Mouse (Mus musculus) liver, adult 2 months (tissue): ENCODE measurements around the gene Acsm5. TPM values are rescaled to one million over a fixed set of nuclear protein-coding genes. Genes with fewer than 3 reads are reported as not detected.

Experiments
- DNase-seq: peaks from one replicate; pipeline ENCODE4 v3.0.0-alpha.2; 2011; ENCODE audit warnings: low read depth, low spot score; ENCODE audit errors: extremely low read depth
- H3K27ac ChIP-seq: fragments of 200-500 bp; replicated peaks from 2 replicates; pipeline ENCODE4 v1.5.1; 2012; ENCODE audit warnings: low read depth, mild to moderate bottlenecking, control low read depth, inconsistent platforms, low read length; ENCODE audit not compliant: insufficient read depth
- H3K27me3 ChIP-seq: fragments of 200-500 bp; 2 replicates; pipeline ENCODE4 v1.6.1; 2012; ENCODE audit warnings: mild to moderate bottlenecking, moderate library complexity, low read length, inconsistent platforms; ENCODE audit not compliant: control insufficient read depth, insufficient read depth
- H3K36me3 ChIP-seq: fragments of 200-500 bp; 2 replicates; pipeline ENCODE4 v1.6.1; 2012; ENCODE audit warnings: low read length, inconsistent platforms; ENCODE audit not compliant: control insufficient read depth, insufficient read depth
- H3K4me1 ChIP-seq: fragments of 200-500 bp; 2 replicates; pipeline ENCODE4 v1.6.1; 2011; ENCODE audit warnings: low read length; ENCODE audit not compliant: control insufficient read depth, insufficient read depth
- H3K4me3 ChIP-seq: fragments of 200-500 bp; 2 replicates; pipeline ENCODE4 v1.5.1; 2011; ENCODE audit warnings: low read depth, mild to moderate bottlenecking, control low read depth, low read length, moderate library complexity; ENCODE audit not compliant: insufficient read depth
- H3K79me2 ChIP-seq: fragments of 200-500 bp; 2 replicates; pipeline ENCODE4 v1.6.1; 2012; ENCODE audit warnings: inconsistent platforms, mild to moderate bottlenecking, low read length, moderate library complexity; ENCODE audit not compliant: control insufficient read depth, insufficient read depth
- H3K9ac ChIP-seq: fragments of 200-500 bp; 2 replicates; pipeline ENCODE4 v1.6.1; 2012; ENCODE audit warnings: low read depth, mild to moderate bottlenecking, control low read depth, inconsistent platforms, low read length
- CTCF ChIP-seq: fragments of 200-500 bp; IDR thresholded peaks from 2 replicates; pipeline ENCODE4 v1.5.1; 2011; ENCODE audit warnings: low read depth, low read length, control low read depth
- POLR2A ChIP-seq: fragments of 200-500 bp; IDR thresholded peaks from 2 replicates; pipeline ENCODE4 v1.6.1; 2011; ENCODE audit warnings: low read length, control low read depth; ENCODE audit not compliant: insufficient read depth; ENCODE audit errors: extremely low read depth
- WGBS: fragments of 180-500 bp; shearing (Covaris S2); methylation state at CpG from one replicate; pipeline ENCODE4 v1.1.7; 2018; 5-methylcytosine and 5-hydroxymethylcytosine counted together
- polyA plus RNA-seq: library from polyadenylated mRNA; depleted of rRNA; stranded (reverse); fragments of >200 nt; gene quantifications from 2 replicates; pipeline ENCODE4 v1.2.3, GENCODE M21; 2012; rRNA removed
- total RNA-seq: library from RNA; depleted of rRNA; stranded (reverse); fragments of >200 nt; gene quantifications from 2 replicates; pipeline ENCODE4 v1.2.3, GENCODE M21; 2014; rRNA removed

The Acsm5 gene
- total RNA-seq (104 and 109 TPM in 2 replicates), polyA plus RNA-seq (86.9 and 127 TPM in 2 replicates)

DNA sequence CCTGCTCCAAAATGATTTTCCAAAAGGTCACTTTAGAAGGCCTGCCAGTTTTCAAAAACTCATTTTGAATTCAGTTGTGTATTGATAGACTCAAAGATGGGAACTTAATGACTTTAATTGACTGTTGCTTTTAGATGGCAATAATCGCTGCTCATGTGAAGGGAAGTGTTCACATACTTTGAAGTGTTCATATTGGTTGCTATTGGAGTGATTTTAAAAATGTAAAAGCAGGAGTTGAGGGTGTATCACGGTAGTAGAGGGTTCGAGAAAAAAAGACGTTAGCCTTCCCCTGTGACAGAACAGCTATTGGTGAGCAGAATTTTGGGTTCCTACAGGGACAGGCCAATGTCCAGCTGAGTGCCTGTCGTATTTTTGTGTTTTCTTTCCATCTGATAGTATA lies at the start of gene Acsm5:
Acsm5 (plus strand) TSS at position 301 of the 400 bp plus-strand sequence.
- no peak within 1 kb of the TSS for H3K27ac ChIP-seq
- no peak within 1 kb of the TSS for H3K4me3 ChIP-seq
- WGBS: 73% methylated on average over 5 of the region's 5 CpGs
- H3K79me2 ChIP-seq: no peaks in the 10 kb centered on the region
- H3K4me1 ChIP-seq: peaks cover 22% of the 10 kb centered on the region
- peaks cover 8% of the 10 kb centered on the region for H3K36me3 ChIP-seq
- no peak for TF ChIP-seq CTCF
- TF ChIP-seq POLR2A: no peak
- no peaks in the 10 kb centered on the region for H3K27me3 ChIP-seq
- DNase-seq: no peak
- no peak within 1 kb of the TSS for H3K9ac ChIP-seq

DNA sequence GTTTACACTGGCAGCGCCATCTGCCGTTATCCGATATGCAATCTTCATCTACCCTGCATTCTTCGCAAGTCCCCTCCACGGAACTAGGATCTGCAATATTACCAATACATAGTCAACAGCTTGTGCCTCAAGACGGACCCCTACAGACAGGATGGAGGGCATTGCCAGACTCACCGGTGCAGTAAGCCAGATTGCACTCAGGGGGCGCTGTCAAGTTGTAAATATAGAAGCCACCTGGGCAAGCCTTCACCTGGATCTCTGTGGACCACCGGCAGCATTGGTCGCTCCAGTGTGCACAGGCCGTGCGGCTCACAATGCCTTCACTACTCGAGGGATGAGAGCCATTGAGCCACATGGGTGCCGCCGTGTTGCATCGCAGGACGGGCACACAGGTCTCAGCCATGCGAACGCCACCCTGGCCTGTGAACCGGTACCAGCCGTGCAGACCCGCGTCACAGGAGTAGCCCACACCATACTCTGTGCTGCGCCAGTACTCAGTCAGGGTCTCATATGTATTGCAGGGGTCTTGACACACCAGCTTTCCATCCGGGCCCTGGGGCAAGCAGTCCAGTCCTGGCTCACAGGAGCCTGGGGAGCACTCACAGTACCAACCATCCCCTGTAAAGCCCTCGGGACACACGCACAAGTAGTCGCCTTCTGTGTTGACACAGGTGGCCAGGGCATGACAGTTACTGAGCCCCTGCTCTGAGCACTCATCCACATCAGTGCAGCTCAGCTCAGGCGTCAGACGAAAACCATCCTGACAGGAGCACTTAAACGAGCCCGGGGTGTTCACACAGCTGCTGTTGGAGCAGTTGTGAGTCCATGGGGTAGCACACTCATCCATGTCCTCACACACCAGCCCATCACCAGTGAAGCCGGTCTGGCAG lies 42.5 kb upstream of the Acsm5 start:
- TF ChIP-seq CTCF: no peak; the same call in 1 of the 2 replicates
- no peak overlapping the region for H3K9ac ChIP-seq
- no peak overlapping the region for H3K4me3 ChIP-seq
- H3K79me2 ChIP-seq: no peaks in the 10 kb centered on the region
- H3K27ac ChIP-seq: no peak overlapping the region
- no peak for DNase-seq
- no peaks in the 10 kb centered on the region for H3K36me3 ChIP-seq
- no peaks in the 10 kb centered on the region for H3K27me3 ChIP-seq
- WGBS: 66% methylated on average over 33 of the region's 33 CpGs
- H3K4me1 ChIP-seq: no peaks in the 10 kb centered on the region

DNA sequence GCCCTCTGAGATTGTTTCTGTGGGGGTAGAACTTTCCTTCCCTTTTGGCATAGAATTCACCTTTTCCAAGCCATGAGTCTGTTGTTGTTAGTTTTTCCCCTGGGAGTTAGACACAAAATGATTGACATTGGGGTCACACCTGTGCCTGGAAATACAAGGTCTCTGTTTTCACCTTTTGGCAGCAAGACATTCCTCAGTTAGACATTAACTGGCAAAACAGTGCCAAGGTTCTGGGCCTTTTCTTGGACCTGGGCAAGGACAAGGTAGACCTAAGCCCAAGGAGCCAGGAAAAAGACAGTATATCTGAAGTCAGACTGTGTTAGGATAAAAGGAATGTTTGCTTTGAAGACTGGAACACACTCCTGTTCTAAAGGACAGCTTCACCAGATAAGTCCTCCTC lies 40.0 kb upstream of the Acsm5 start, which contains the start of gene Umod:
Umod (minus strand) TSS at position 27 of the 400 bp plus-strand sequence.
- Histone ChIP-seq H3K4me1 (no peaks in the 10 kb centered on the region), H3K79me2 (no peaks in the 10 kb centered on the region), H3K27ac (no peak within 1 kb of the TSS), H3K36me3 (no peaks in the 10 kb centered on the region), H3K27me3 (no peaks in the 10 kb centered on the region), H3K9ac (no peak within 1 kb of the TSS), H3K4me3 (no peak within 1 kb of the TSS)
- peak; percentile 37 for DNase-seq
- TF ChIP-seq CTCF (no peak), POLR2A (no peak)

DNA sequence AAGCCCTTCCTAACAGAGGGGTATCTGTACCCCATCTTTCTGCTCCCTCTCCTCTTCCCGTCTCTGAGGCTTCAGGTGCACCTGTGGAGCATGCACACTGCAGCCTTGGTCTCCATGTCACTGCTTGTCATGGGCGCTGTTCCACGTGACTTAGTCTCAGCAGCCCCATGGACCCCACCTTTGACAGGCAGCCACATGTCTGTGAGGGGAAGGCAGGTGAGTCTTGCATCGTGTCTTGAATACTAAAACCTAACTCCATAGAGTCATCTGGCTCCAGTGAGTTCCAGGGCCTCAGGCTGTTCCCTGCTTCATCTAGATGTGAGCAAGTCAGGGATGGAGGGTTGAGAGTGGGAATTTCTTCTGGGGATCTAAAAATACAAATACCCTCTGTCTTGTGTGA lies 35.1 kb upstream of the Acsm5 start:
- no peak overlapping the region for H3K4me3 ChIP-seq
- DNase-seq: no peak
- no peaks in the 10 kb centered on the region for H3K4me1 ChIP-seq
- H3K36me3 ChIP-seq: peaks cover 31% of the 10 kb centered on the region
- no peaks in the 10 kb centered on the region for H3K79me2 ChIP-seq
- TF ChIP-seq POLR2A: no peak
- TF ChIP-seq CTCF: no peak
- no peak overlapping the region for H3K27ac ChIP-seq
- no peaks in the 10 kb centered on the region for H3K27me3 ChIP-seq
- 83% methylated on average over 4 of the region's 4 CpGs for WGBS
- no peak overlapping the region for H3K9ac ChIP-seq

DNA sequence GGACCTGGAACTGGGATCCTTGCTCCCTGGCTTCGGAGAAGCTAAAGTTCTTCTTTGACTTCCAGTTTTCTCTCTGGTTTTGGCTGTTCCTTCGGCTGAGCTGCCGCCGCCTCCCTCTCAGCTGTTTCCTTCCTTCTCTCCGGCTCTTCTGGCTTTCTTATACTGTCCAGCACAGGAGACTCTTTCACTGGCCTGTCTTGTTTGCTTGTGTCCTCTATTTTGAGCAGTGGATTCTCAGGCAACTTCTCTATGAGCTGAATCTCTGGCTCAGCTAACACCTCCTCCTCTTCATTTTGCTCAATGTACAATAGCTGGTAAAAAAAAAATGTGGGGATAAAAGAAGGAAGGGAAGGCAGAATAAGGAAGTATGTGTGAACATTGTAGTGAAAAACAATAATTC lies 32.6 kb upstream of the Acsm5 start:
- no peaks in the 10 kb centered on the region for H3K27me3 ChIP-seq
- no peak overlapping the region for H3K27ac ChIP-seq
- DNase-seq: no peak
- peaks cover 8% of the 10 kb centered on the region; the same call in 1 of the 2 replicates for H3K4me1 ChIP-seq
- no peaks in the 10 kb centered on the region for H3K79me2 ChIP-seq
- no peak overlapping the region for H3K4me3 ChIP-seq
- no peak overlapping the region for H3K9ac ChIP-seq
- H3K36me3 ChIP-seq: peaks cover 38% of the 10 kb centered on the region
- 91% methylated on average over 5 of the region's 5 CpGs for WGBS
- no peak for TF ChIP-seq POLR2A
- no peak for TF ChIP-seq CTCF

DNA sequence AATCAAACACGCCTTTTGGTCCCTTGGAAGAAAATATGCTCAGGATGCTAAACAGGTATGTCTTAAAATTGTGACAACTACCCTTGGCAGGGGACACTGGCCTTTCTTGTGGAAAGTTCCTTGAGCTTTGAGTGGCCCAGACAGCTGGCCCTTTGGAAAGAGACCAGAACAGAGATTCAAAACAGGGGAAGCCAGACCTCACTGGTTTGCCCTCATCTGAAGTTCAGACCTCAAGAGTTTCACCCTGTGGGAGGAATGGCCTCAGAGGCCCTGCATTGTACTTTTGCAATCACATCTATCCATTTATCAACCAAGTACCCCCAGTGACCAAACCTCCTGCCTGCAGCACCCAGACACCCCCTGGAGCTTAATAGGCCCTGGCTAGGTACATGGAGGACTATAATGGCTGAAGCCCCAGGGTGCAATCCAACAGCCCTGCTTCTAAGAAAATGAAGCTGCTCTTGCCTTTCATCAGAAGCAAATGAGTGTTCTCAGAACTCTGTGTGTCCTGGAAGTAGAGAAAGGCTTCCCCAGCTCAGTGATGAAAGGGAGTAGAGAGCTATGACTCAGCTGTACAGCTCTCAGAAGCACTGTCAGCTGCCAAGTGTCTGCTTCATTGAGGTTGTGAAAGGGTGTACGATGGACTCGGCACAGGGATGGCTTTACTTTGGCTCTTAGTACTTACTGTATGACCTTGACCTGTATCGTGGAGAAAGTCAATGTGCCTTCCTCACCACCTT lies 29.1 kb upstream of the Acsm5 start:
- WGBS: 14% methylated on average over 4 of the region's 4 CpGs
- DNase-seq: peak; percentile 96

More for the DNA sequence above, 29.1 kb upstream of the Acsm5 start:
- no peak for TF ChIP-seq CTCF
- no peak for TF ChIP-seq POLR2A
- Histone ChIP-seq H3K9ac (no peak overlapping the region), H3K4me3 (no peak overlapping the region), H3K4me1 (peaks cover 8% of the 10 kb centered on the region; the same call in 1 of the 2 replicates), H3K27ac (peak overlapping the region; percentile 92), H3K27me3 (no peaks in the 10 kb centered on the region), H3K36me3 (peaks cover 63% of the 10 kb centered on the region), H3K79me2 (no peaks in the 10 kb centered on the region)
